ENCODE assay signal across 9 mouse cellular contexts in the genomic region with DNA sequence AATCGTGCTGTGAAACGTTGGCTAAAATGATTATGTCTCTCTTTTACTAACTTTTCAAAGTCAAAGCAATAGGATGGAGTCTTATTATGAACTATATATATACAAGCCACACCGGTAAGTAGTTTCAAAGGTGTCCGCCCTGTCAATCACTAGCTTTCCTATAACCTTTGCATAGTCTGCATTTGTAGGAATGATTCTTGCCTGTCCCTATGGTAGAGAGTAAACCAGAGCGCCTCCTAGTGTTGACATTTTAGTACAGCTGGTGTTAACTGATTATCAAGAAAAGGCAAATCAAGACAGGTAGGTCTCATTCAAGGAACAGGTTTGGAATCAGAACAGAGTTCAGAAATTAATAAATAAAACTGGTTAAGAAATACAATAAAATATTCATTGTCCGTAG. TPM values are rescaled to one million over a fixed set of nuclear protein-coding genes. Genes with fewer than 3 reads are reported as not detected.
A peak's percentile ranks its signal among the peaks of the same experiment; 100 is the strongest.
DNase-seq lines count a peak whose midpoint lies in the region; ATAC-seq and TF ChIP-seq lines count a peak whose summit lies in the region.
"Had no signal": no experiment of that assay in that cellular context is flagged by ENCODE, and none has a peak within 500 bp of the region (broad histone marks: within the 10 kb centered on the region; RNA-seq: fewer than 3 reads in every experiment).

No protein-coding gene starts in this region.

- ATAC-seq in kidney, embryonic 15.5 days (replicated peaks; ENCODE audit: low FRiP score): no peak
- no peak for ATAC-seq in granulocyte monocyte progenitor cell, adult 5-6 weeks (replicated peaks; ENCODE audit: poor library complexity, severe bottlenecking)

- 54% methylated on average over 6 of the region's 6 CpGs for WGBS in kidney, embryonic 15.5 days

- no peak overlapping the region for H3K4me3 ChIP-seq in kidney, embryonic 15.5 days (replicated peaks)
- no peak overlapping the region for H3K4me3 ChIP-seq in ES-E14 (ENCODE audit: insufficient read depth in 1 of 2, low read depth in 1 of 2, low read length in 2 of 2, poor library complexity in 1 of 2, severe bottlenecking in 1 of 2)
- H3K4me3 ChIP-seq: hindbrain, embryonic 15.5 days had no signal

- 0 out of 2 replicates have a peak, but pooled peaks cover 3% of the 10 kb centered on the region for H3K4me1 ChIP-seq in kidney, embryonic 15.5 days
- H3K4me1 ChIP-seq in ES-E14 (ENCODE audit: control insufficient read depth in 2 of 2, insufficient read depth in 2 of 2, low read length in 2 of 2, poor library complexity in 1 of 2): no peaks in the 10 kb centered on the region
- H3K4me1 ChIP-seq: hindbrain, embryonic 15.5 days had no signal

- no peak overlapping the region for H3K27ac ChIP-seq in kidney, embryonic 15.5 days
- H3K27ac ChIP-seq in ES-E14 (ENCODE audit: insufficient read depth, low read depth, low read length, poor library complexity, severe bottlenecking): no peak overlapping the region
- H3K27ac ChIP-seq: hindbrain, embryonic 15.5 days had no signal

- peak; percentile 75 for DNase-seq in kidney, adult 9 months
- DNase-seq in 416B (ENCODE audit: low read depth): peak; percentile 59
- DNase-seq in ES-E14 (ENCODE audit: low read depth, low spot score): peak; percentile 40
- DNase-seq in hindlimb bud, embryonic 11.5 days (ENCODE audit: extremely low spot score, low read depth, low spot score): peak; percentile 28
- no peak for DNase-seq in frontal cortex, postnatal 25 days (ENCODE audit: low spot score in 2 of 2)
- DNase-seq in gastrocnemius, postnatal 4 days (ENCODE audit: low spot score in 2 of 2): no peak

- H3K36me3 ChIP-seq in kidney, embryonic 15.5 days: no peaks in the 10 kb centered on the region
- no peaks in the 10 kb centered on the region for H3K36me3 ChIP-seq in ES-E14 (ENCODE audit: control insufficient read depth, insufficient read depth, low read length, poor library complexity, severe bottlenecking)
- H3K36me3 ChIP-seq: hindbrain, embryonic 15.5 days had no signal

- H3K4me2 ChIP-seq in kidney, embryonic 15.5 days: no peak overlapping the region
- H3K4me2 ChIP-seq: hindbrain, embryonic 15.5 days had no signal

- H3K9ac ChIP-seq in kidney, embryonic 15.5 days: no peak overlapping the region
- no peak overlapping the region for H3K9ac ChIP-seq in ES-E14 (ENCODE audit: insufficient read depth, low read depth, low read length, poor library complexity, severe bottlenecking)
- H3K9ac ChIP-seq: hindbrain, embryonic 15.5 days had no signal

- H3K9me3 ChIP-seq in kidney, embryonic 15.5 days (replicated peaks): no peaks in the 10 kb centered on the region
- no peaks in the 10 kb centered on the region for H3K9me3 ChIP-seq in ES-E14 (ENCODE audit: control insufficient read depth, insufficient read depth, low read depth, low read length)
- H3K9me3 ChIP-seq: hindbrain, embryonic 15.5 days had no signal

- in situ Hi-C loops in ES-E14 (cut with MboI; ENCODE audit: low sequenced_read_pairs in 2 of 2, unreplicated experiment in 2 of 2): no loop called here

- no peaks in the 10 kb centered on the region for H3K27me3 ChIP-seq in kidney, embryonic 15.5 days
- H3K27me3 ChIP-seq: hindbrain, embryonic 15.5 days had no signal

TF ChIP-seq in ES-E14, 5 proteins besides CTCF, POLR2A, EP300 and RAD21:
- peak; percentile 34; the same call in 1 of the 2 replicates for TF ChIP-seq ZC3H11A (IDR thresholded peaks at IDR 0.05; ENCODE audit: borderline replicate concordance, low read depth, low read length)
- no peak for TF ChIP-seq CHD2 (IDR thresholded peaks at IDR 0.05; ENCODE audit: low read depth, low read length)

RNA-seq across cellular contexts. Expression of a gene that starts 20.5 kb away (rescaled TPM):
- polyA plus RNA-seq in kidney, embryonic 15.5 days (2015; fragmentation: Nextera tagmentation; extraction: Ambion mirVana): 98.7 and 118 TPM in 2 replicates
- 0.09 TPM in 1 of 2 replicates, not detected in the other for total RNA-seq in ES-E14 (2012; rRNA removed)
- not detected in 2 replicates for total RNA-seq in granulocyte monocyte progenitor cell, adult 5-6 weeks (2014; fragmentation: Nextera tagmentation)
- not detected in 2 replicates for total RNA-seq in granulocyte monocyte progenitor cell, adult 5-6 weeks (2017)
- total RNA-seq in gastrocnemius, postnatal 4 days (2021): not detected
- polyA plus RNA-seq: hindbrain, embryonic 15.5 days had no signal

RNA-seq across cellular contexts. Expression of a gene that starts 35.7 kb away (rescaled TPM):
- polyA plus RNA-seq in kidney, embryonic 15.5 days (2015; fragmentation: Nextera tagmentation; extraction: Ambion mirVana): not detected in 2 replicates
- not detected in 2 replicates for total RNA-seq in ES-E14 (2012; rRNA removed)
- total RNA-seq in granulocyte monocyte progenitor cell, adult 5-6 weeks (2014; fragmentation: Nextera tagmentation): not detected in 2 replicates
- not detected in 2 replicates for total RNA-seq in granulocyte monocyte progenitor cell, adult 5-6 weeks (2017)
- total RNA-seq in gastrocnemius, postnatal 4 days (2021): not detected
- polyA plus RNA-seq: hindbrain, embryonic 15.5 days had no signal

Comparison
In these comparisons a context has a peak if more than half of its experiments do, and no peak if none do; other contexts are left out.
1. DNase-seq: peak in kidney, adult 9 months (single experiment), 416B (single experiment), ES-E14 (single experiment) and hindlimb bud, embryonic 11.5 days (single experiment); none in frontal cortex, postnatal 25 days (0 of 2) and gastrocnemius, postnatal 4 days (0 of 2).